Mouse (Mus musculus) ovary, postnatal 14 days (tissue): ENCODE data around the gene Gm10643.
A peak's percentile ranks its signal among the peaks of the same experiment; 100 is the strongest.

Experiments
- DNase-seq: peaks from one replicate; pipeline ENCODE4 v3.0.0; 2022; ENCODE audit warnings: low spot score

Gene Gm10643

DNA sequence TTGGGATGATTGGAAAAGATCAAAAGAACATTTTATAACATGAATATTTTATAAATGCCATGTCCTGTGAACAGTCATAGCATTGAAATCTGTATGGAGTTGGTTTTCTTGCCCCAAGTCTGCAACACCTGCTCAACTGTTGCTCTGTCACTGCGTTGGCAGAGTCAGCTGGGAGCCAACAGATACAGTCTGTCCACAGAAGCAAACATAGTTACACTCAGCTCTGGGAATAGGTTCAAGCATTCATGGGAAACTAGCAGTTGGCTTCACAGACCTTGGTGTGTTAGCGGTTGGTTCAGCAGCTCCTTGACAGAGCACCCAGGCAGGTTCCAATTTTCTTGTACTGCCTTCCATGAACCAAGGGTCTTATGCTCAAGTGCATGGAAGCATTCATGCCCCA lies 5.7 kb upstream of the Gm10643 start:
- DNase-seq: no peak

DNA sequence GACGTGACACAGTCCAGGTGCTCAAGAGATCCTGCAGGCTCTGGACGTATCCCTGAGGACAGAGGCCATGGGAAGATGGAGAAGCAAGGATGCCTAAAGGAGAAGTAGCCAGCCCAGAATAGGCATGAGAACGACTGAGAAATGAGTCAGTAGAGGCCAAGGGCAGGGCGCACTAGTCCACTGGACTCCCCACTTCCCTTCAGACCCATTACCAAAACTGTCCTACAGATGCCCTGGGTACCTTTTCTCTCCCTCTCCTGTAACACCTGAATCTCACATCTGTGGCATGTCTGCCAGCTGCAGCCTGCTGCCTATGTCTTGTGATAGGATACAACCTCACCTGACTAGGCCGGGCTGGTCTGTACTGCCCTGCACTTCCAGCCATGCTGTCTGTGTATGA lies 5.3 kb upstream of the Gm10643 start:
- DNase-seq: no peak

DNA sequence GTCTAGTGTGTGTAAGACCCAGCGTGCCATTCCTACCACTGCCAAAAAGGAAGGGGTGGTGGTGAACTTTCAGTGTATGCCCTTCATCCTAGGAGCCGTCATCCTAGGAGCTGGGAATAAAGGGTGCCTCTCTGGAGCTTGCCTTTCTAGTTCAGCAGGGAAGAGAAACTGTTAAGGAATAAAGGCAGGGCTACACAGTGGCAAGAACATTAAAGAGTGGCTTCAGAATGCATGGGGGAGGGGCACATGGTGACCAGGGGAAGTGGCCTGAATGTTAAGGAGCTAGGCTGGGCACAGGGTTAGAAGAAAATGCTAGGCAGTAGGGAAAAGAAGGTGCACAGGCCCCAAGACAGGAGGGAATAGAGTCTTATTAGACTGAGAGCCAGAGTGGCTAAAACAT lies 4.8 kb upstream of the Gm10643 start:
- no peak for DNase-seq

DNA sequence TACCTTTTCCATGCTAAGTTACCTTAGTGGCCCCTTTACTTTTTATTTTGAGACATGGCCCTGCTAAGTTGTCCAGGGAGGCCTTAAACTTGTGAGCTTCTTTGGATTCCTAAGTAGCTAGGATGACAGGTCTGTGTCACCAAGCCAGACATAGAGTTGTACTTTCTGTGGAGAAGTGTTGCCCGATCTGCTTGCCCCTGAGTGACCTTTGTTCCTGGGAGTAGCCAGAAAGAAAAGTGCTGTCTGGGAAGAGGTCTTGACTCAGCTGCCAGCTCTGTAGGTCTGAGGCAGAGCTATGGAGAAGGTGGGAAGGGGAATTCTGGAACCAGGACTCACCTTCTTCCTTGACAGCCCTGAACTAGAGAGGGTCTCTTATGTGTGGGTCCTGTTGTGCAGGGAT lies 4.2 kb upstream of the Gm10643 start:
- no peak for DNase-seq

DNA sequence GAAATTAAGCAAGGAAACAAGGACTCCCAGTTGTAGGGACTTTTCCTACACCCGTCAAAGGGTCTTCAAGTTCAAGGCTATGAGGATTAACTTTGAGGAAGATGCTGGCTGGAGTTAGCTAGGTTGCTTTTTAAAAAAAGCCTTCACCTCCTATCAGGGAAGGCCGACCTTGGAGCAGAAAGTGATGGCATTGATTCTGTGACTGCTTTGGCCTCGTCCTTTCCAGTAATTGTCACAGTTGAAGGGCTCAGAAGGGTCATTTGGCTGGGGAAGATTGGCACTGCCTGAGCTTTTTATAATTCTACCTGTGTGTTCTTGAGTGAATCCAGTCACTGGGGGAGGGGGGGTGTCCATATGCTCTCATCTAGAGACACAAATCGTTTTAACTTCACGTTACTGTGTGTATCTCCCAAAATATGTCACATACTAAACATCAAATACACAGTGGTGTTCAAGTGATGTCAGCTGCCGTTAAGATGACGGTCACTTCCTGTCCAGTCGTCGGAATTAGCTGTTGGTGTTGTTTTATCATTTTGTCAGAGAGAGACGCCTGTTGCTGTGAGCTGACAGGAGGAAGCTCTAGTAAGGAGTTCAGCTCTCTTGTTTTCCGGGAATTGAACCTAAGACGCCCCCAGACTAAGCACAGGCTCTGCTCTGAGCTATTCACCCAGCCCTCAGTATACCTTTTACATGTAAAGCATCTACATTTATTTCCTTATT lies 3.5 kb upstream of the Gm10643 start:
- no peak for DNase-seq

DNA sequence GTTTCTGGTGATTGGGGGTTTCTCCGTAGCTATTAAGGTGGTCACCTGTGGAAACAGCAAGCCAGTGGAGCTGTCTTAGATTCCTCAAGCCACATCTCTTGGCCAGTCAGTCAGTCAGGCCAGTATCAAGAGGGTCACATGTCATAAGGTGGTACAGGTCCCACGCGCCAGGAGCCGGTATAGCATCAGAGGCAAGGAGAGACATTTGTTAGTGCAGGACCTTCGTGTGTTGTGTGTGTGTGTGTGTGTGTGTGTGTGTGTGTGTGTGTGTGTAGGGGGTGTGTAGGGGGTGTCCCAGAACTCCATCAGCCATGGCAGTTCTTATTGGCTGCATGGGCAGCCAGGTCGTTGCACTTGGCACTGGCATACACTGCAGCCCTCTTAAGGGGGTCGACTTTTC lies 3.0 kb upstream of the Gm10643 start:
- no peak for DNase-seq

DNA sequence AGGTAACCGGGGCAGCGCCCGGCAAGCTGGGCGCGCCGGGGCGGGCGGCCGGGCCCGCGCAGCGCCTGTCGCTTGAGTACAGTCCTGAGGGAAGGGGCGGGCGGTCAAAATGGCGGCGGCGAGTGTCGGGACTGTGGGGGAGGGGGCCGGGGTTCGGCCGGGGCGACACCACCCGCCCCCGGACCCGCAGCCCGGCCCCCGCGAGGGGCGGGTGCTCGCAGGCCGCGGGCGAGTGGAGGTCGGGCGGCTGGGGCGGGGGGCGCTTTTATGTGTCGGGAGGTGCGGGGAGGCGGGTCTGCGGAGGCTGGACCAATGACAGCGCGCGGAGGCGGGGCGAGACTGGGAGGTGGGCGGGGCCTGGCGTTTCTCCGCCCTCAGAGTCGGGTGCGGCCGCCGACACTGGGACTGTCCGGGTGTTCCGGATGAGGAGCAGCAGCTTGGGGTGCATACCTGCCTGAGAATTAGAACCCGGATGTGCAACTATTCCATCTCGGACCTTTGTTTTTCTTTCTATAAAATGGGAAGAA lies 2.2 kb upstream of the Gm10643 start:
- DNase-seq: peak; percentile 99

DNA sequence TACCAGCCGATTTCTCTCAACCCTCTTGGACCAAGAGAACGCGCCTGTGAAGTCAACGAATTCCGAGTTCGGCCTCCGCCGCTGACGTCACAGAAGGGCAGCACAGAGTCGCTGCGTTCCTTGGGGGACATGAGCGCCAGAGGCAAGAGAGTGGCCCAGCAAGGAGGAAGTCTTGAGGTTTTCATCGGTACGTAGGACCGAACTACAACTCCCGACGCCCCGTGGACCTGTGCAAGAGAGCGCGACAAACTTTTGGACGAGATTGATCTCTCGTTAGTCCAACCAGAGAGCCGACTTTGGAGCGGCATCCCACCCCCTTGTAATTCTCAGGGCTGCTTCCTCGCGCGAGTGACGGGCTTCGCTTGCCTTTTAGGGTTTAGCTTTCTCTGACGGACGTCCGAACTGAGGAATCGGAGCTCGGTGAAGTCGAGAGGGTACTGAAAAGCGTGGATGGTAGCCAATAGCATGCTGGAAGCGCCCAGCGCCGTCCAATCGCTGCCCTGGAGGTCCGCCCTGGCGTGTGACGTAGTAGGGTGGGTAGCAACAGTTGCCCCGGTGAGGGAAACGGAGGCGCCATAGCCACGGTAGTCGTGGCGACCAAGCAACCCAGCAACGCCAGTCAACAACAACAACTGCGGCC lies 1.5 kb upstream of the Gm10643 start, which contains the start of gene Rfx1:
TSS of gene Rfx1 (plus strand) at position 544 of the 640 bp plus-strand sequence.
- peak; percentile 98 for DNase-seq

DNA sequence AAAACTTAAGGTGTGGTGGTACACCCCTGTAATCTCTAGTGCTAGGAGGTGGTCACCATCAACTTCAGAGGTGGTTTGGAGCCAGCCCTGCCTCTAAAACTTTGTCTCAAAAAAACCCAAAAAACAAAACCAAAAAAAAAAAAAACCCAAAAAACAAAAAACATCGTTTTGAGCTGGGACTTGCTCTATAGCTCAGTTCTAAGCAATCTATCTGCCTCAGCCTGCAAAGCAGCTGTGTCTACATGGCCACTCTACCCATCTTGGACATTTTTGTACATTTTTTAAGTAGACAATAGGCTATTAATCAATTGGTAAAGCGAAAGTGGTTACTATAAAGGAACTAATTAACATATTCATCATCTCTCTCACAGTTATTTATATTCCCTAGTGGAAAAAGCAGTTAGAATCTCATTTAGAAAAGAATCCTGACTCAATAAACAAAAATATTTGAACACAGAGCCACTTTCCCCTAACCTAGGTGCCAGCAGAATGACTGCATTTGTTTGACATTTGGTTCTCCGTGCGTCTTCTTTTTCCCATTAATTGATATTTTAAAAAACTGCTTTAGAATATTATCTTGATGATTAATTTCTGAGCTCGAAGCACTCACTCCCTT lies 628 bp upstream of the Gm10643 start:
- no peak for DNase-seq

DNA sequence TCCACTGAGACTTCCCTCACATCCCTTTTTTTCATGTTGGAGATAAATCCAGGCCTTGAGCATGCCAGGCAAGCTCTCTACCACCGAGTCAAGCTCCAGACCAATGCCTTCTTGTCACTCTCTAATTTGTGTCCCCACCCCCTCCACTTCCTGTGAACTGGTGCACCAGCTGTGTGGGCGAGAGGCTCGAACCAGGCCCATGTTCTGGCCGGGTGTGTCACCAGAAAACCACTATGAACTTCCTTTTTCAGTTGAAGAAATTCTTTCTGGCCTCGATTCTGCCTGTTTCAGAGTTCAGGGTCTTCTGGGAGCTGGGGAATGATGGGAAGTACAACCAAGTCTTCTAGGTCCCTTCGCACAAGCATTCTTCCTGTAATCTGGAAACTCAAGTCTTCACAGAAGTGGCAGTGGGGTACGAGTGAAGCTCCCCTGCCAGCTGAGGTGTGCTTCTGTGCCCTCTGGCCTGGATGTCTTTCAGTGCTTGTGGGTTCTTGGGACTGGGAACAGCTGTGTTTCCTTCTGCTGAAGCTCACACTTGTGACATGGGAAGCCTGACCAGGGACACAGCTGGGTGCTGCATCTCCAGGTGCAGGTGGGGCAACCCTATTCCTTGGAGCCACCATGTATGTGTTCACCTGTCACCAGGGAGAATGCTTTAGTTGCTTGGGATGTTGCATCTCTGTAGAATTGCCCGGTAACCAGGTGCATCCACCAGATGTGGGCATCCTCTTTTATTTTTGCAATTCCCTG lies 901 bp downstream of the Gm10643 start:
- no peak for DNase-seq

DNA sequence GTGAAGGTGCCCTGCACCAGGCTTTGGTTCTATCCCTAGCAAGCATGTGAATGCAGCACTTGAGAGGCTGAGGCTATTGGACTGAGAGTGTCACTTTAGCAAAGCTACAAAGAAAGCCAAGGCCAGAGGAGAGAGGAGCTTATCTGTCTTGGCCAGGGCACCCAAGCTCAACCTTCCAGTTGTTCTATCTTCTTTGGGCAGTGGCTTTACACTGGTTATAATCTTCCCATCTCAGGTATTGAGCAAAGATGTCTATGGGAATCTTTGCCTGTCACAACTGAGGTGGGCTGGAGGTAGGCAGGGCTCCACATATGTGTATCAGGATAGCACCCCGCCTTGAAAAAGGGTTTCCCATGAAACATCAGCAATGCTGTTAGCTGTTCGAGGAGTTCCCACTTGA lies 4.7 kb downstream of the Gm10643 start:
- DNase-seq: no peak

DNA sequence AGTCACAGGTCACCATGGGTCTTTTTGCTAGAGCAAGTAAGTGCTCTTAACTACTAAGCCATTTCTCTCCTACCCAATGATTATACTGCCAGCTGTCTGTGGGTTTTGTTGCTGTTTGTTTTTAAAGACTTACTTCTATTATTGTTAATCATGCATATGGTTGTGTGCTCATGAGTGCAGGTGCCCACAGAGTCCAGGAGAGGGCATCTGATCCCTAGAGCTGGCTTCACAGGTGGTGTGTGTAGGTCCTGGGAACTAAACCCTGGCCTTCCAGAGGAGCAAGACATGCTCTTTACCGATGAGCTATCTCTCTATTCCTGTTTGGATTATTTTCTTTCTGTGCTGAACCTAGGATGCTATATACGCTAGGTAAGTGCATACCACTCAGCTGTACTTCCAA lies 5.7 kb downstream of the Gm10643 start:
- no peak for DNase-seq

DNA sequence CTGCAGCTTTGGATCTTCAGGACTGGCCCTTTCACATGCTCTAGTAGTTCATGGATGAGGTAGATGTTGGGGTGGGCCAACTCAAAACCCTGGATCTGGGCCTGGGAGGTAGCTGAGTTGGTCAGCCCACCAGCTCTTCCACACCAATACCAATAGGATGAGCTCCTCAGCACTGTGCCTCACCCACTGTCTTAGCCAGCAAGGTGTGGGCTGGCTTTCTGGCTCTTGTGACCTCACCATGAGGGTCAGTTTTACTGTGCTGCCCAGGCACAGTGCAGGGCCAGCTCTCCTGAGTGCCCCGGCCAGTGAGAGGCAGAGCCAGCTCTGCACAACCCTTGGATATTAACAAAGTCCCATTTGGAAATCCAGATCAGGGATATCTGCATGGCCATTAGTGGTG lies 7.1 kb downstream of the Gm10643 start:
- no peak for DNase-seq

DNA sequence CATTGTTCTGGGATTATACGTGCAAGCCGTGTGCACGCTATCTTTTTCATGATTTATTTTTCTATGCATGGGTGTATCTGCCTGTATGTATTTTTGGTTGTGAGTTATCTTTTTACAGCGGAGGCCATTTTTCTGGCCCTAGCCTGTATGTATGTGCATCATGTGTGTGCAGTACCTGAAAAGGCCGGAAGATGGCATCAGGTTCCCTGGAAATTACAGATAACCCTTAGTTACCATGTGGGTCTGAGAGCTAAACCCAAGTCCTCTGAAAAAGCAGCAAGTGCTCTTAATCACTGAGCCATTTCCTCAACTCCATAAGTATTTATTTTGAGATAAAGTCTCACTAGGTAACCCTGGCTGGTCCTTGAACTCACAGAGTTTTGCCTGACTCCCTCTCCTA lies 11.7 kb downstream of the Gm10643 start:
- no peak for DNase-seq

DNA sequence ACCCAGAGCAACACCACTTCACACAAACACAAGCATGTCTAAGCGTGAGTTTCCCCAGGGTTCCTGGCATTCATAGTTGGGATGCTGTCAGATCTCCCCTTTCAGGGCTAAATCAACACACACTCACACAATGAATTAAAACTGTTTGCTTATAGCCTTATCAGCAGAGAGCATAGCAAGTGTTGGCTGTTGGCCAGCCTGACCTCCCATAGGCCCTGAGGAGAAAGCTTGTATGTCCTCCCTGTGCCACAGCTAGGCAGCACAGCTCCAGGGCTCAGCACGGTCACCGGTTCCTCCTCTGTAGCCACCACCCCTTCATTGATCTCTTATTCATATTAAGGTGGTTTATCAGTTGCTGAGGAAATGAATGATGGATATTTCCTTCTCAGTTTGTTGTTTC lies 12.2 kb downstream of the Gm10643 start:
- DNase-seq: no peak

DNA sequence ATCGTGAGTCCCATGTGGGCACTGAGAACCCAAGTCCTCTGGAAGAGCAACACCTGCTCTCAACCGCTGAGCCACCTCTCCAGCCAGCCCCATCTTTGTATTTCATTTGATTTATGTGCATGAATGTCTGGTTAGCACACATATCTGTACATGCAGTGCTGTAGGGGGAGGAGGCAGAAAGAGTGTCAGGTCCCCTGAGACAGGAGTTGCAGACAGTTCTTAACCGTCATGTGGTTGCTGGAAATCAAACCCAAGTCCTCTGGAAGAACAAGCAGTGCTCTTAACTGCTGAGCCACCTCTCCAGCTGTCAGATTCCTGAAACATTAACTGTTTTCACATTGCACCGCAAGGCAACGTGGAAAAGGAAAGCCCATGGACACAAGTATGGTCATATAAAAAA lies 16.8 kb downstream of the Gm10643 start:
- no peak for DNase-seq

DNA sequence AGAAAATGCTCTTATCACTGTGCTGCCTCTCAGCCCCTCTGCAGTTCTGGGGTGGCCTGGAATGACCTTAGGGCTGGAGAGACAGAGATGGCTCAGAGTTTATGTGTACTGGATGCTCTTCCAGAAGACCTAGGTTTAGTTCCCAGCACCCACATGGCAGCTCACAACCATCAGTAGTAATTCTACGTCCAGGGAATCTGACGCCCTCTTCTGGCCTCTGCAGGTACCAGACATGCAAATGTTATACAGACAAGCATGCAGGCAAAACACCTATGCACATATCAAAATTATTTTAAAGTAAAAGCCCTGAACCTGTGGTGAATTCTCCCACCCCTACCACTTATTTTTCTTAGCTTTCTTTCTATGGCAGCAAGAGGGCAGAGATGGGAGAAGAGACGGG lies 18.4 kb downstream of the Gm10643 start:
- DNase-seq: no peak

DNA sequence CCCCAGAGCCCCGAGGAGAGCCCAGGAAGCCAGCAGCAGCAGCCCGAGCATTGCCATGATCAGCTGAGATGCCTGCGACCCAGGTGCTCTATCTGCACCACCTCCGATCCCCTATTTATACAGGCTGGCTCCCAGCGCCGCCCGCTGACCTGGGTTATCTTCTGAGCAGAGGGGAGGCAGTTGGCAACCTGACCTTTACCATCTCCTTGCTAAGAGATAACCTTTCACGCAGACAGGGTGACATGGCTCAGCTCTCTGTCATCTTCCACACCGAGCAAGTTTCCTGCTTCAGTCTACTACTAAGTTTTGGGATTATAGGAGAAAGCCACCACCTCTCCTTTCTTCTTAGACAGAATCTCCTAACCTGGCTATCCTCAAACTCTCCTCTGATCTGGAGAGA lies 20.0 kb downstream of the Gm10643 start, which contains the start of gene Rln3:
TSS of gene Rln3 (minus strand) at position 101 of the 400 bp plus-strand sequence.
- DNase-seq: no peak

DNA sequence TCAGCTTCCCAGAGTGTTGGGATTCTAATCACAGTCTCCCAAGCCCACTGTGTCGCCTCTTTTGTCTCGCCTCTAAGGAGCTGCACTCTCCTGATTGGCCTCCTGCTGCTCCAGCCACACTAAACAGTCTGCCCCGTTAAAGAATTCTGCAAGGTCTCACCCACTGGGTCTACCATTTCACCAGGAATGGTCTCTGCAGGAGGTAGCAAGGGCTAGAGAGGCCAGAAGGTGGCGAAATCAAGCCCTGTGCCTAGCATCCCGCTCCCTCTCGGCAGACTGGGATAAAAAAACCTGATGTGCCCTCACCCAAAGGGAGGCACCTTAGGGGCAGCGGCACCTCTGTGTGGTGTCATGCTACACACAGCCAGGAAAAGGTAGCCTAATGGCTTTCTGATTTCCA lies 20.8 kb downstream of the Gm10643 start:
- DNase-seq: no peak

DNA sequence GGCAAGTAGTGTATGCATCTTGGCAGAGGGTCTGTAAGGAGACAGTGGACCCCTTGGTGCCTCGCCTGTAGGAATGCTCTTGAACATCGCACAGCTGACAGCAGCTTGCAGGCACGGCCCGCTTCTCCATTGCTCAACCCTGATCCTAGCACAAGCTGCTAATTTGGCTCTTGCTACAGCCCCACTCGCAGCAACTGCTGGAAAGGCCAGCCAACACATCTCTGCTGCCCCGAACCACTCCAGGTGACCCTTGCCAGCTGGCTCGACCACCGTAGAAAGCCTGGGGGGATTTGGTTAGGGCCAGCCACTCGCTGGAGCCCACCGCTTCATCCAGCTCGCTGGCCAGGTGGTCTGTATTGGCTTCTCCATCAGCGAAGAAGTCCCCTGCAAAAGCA lies 22.0 kb downstream of the Gm10643 start:
- no peak for DNase-seq

DNA sequence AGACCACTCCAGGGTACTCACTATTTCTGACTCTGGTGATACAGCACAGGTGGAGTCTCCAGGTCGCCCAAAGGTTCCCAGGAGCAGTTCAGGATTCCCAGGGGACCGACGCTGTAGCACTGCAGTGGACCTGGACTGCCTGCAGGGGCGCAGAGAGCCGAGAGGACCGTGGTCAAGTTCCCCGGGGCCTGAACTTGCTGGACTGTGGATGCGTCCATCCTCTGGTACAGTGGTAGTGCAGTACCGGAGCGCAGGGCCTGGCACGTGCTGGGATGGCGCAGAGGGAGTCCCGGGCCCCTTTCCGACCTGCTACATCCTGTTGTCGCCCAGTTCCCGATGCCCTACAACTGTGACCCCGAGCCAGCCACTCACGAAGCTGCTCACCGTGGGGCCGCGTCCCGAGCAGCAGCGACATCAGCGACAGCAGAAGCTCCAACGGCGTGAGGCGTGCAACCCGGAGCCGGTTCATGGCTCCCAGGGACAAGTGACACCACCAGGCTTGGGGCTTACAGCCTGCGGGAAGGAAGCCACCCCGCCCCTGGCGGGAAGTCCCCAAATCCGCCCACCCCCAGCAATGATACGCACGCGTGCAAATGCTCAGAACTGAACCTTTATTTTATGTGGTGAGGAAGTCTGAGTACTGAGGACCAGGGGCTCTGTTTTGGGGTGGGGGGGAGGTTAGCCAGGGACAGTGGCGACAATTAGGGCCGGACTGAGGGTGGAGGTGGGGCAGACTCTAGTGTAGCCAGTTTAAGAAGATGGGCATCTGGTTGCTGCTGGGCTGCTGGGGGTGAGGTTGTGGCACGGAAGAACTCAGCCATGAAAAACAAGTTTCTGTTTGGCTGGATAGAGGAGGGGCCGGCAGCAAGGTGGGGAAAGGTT lies 22.6 kb downstream of the Gm10643 start, which contains the start of gene Il27ra:
TSS of gene Il27ra (minus strand) at position 524 of the 882 bp plus-strand sequence.
- DNase-seq: peak; percentile 55
